Mouse (Mus musculus): Measurements from ENCODE around the gene Mtln. TPM values are rescaled to one million over a fixed set of nuclear protein-coding genes. Genes with fewer than 3 reads are reported as not detected.

Mtln gene
- polyA plus RNA-seq, 1 experiment from 2014 or later = 32.1 TPM

GRCm38 (mm10) chr2:127778451-127778850 lies 13.8 kb downstream of the Mtln start:
- no peaks in the 10 kb centered on the region for H3K27me3 ChIP-seq
- no peaks in the 10 kb centered on the region for H3K9me3 ChIP-seq
- 92% methylated on average over 5 of the region's 5 CpGs for WGBS
- no peak overlapping the region for H3K4me2 ChIP-seq (replicated peaks)
- ATAC-seq = no peak
- H3K4me3 ChIP-seq (replicated peaks) = no peak overlapping the region
- H3K9ac ChIP-seq (replicated peaks) = no peak overlapping the region
- peaks cover 10% of the 10 kb centered on the region for H3K4me1 ChIP-seq (replicated peaks)
- H3K36me3 ChIP-seq = peaks cover 20% of the 10 kb centered on the region; the same call in 1 of the 2 replicates
- H3K27ac ChIP-seq = no peak overlapping the region

- peaks cover 33% of the 10 kb centered on the region for H3K36me3 ChIP-seq
- H3K4me3 ChIP-seq (replicated peaks) = no peak overlapping the region
- peak; percentile 65 for ATAC-seq
- peaks cover 10% of the 10 kb centered on the region for H3K4me1 ChIP-seq (replicated peaks)
- no peak overlapping the region for H3K9ac ChIP-seq (replicated peaks)
- H3K27ac ChIP-seq = peak overlapping the region; percentile 68; the same call in 1 of the 2 replicates
- H3K27me3 ChIP-seq = no peaks in the 10 kb centered on the region
- no peaks in the 10 kb centered on the region for H3K9me3 ChIP-seq
- 57% methylated on average over 3 of the region's 3 CpGs for WGBS
- no peak overlapping the region for H3K4me2 ChIP-seq (replicated peaks)
Observed at GRCm38 (mm10) chr2:127775013-127775412, 17.3 kb downstream of the Mtln start.

GRCm38 (mm10) chr2:127774578-127774941 lies 17.7 kb downstream of the Mtln start:
- Histone ChIP-seq H3K9me3 (no peaks in the 10 kb centered on the region), H3K4me2 (replicated peaks) (peak overlapping the region; percentile 39; the same call in 1 of the 2 replicates), H3K27me3 (no peaks in the 10 kb centered on the region), H3K4me3 (replicated peaks) (no peak overlapping the region), H3K9ac (replicated peaks) (no peak overlapping the region), H3K36me3 (peaks cover 35% of the 10 kb centered on the region), H3K4me1 (replicated peaks) (peaks cover 10% of the 10 kb centered on the region), H3K27ac (peak overlapping the region; percentile 80)
- ATAC-seq = peak; percentile 76
- 0% methylated on average over 1 of the region's 1 CpGs for WGBS

GRCm38 (mm10) chr2:127773938-127774577 lies 18.2 kb downstream of the Mtln start:
- peaks cover 38% of the 10 kb centered on the region for H3K36me3 ChIP-seq
- no peaks in the 10 kb centered on the region for H3K27me3 ChIP-seq
- H3K9ac ChIP-seq (replicated peaks) = 0 out of 2 replicates have a peak overlapping the region, but pooled peaks have one; percentile 21
- peak overlapping the region; percentile 39 for H3K4me2 ChIP-seq (replicated peaks)
- ATAC-seq = peak; percentile 92
- peaks cover 10% of the 10 kb centered on the region for H3K4me1 ChIP-seq (replicated peaks)
- peak overlapping the region; percentile 11; the same call in 1 of the 2 replicates for H3K4me3 ChIP-seq (replicated peaks)
- no peaks in the 10 kb centered on the region for H3K9me3 ChIP-seq
- H3K27ac ChIP-seq = peak overlapping the region; percentile 80
- 22% methylated on average over 15 of the region's 15 CpGs for WGBS

- no peak for ATAC-seq
- H3K36me3 ChIP-seq = peaks cover 59% of the 10 kb centered on the region
- WGBS = 94% methylated on average over 5 of the region's 5 CpGs
- no peak overlapping the region for H3K9ac ChIP-seq (replicated peaks)
- no peaks in the 10 kb centered on the region for H3K27me3 ChIP-seq
- H3K27ac ChIP-seq = no peak overlapping the region
- no peak overlapping the region for H3K4me2 ChIP-seq (replicated peaks)
- H3K4me1 ChIP-seq (replicated peaks) = 0 out of 2 replicates have a peak, but pooled peaks cover 8% of the 10 kb centered on the region
- H3K4me3 ChIP-seq (replicated peaks) = no peak overlapping the region
- H3K9me3 ChIP-seq = no peaks in the 10 kb centered on the region
Observed at GRCm38 (mm10) chr2:127761587-127761986, 30.7 kb downstream of the Mtln start.

- Histone ChIP-seq H3K4me3 (replicated peaks) (no peak overlapping the region), H3K4me2 (replicated peaks) (no peak overlapping the region), H3K4me1 (replicated peaks) (0 out of 2 replicates have a peak, but pooled peaks cover 8% of the 10 kb centered on the region), H3K9me3 (no peaks in the 10 kb centered on the region), H3K27me3 (no peaks in the 10 kb centered on the region), H3K36me3 (peaks cover 64% of the 10 kb centered on the region), H3K27ac (no peak overlapping the region), H3K9ac (replicated peaks) (no peak overlapping the region)
- no peak for ATAC-seq
- 88% methylated on average over 10 of the region's 10 CpGs for WGBS
Observed at GRCm38 (mm10) chr2:127760429-127761000, 31.8 kb downstream of the Mtln start.

- Histone ChIP-seq H3K4me2 (replicated peaks) (no peak overlapping the region), H3K36me3 (peaks cover 60% of the 10 kb centered on the region), H3K9me3 (no peaks in the 10 kb centered on the region), H3K4me1 (replicated peaks) (0 out of 2 replicates have a peak, but pooled peaks cover 8% of the 10 kb centered on the region), H3K27ac (no peak overlapping the region), H3K4me3 (replicated peaks) (no peak overlapping the region), H3K9ac (replicated peaks) (no peak overlapping the region), H3K27me3 (no peaks in the 10 kb centered on the region)
- 93% methylated on average over 6 of the region's 6 CpGs for WGBS
- ATAC-seq = no peak
Observed at GRCm38 (mm10) chr2:127760014-127760413, 32.3 kb downstream of the Mtln start.

GRCm38 (mm10) chr2:127759157-127759880 lies 33.0 kb downstream of the Mtln start:
- Histone ChIP-seq H3K4me2 (replicated peaks) (no peak overlapping the region), H3K4me1 (replicated peaks) (0 out of 2 replicates have a peak, but pooled peaks cover 8% of the 10 kb centered on the region)
- 91% methylated on average over 5 of the region's 5 CpGs for WGBS

GRCm38 (mm10) chr2:127757171-127757570 lies 35.1 kb downstream of the Mtln start:
- 0 out of 2 replicates have a peak overlapping the region, but pooled peaks have one; percentile 3 for H3K9ac ChIP-seq (replicated peaks)
- no peaks in the 10 kb centered on the region for H3K9me3 ChIP-seq
- H3K36me3 ChIP-seq = peaks cover 41% of the 10 kb centered on the region
- peak; percentile 70 for ATAC-seq
- H3K4me3 ChIP-seq (replicated peaks) = no peak overlapping the region
- 45% methylated on average over 8 of the region's 8 CpGs for WGBS
- H3K4me1 ChIP-seq (replicated peaks) = 0 out of 2 replicates have a peak, but pooled peaks cover 8% of the 10 kb centered on the region
- H3K27me3 ChIP-seq = no peaks in the 10 kb centered on the region
- H3K4me2 ChIP-seq (replicated peaks) = no peak overlapping the region
- H3K27ac ChIP-seq = 0 out of 2 replicates have a peak overlapping the region, but pooled peaks have one; percentile 27

More at GRCm38 (mm10) chr2:127759157-127759880, 33.0 kb downstream of the Mtln start:
- Histone ChIP-seq H3K36me3 (peaks cover 53% of the 10 kb centered on the region), H3K9ac (replicated peaks) (no peak overlapping the region), H3K4me3 (replicated peaks) (no peak overlapping the region), H3K27me3 (no peaks in the 10 kb centered on the region), H3K27ac (no peak overlapping the region), H3K9me3 (no peaks in the 10 kb centered on the region)
- ATAC-seq = no peak

- no peak overlapping the region for H3K27ac ChIP-seq
- H3K27me3 ChIP-seq = no peaks in the 10 kb centered on the region
- no peak overlapping the region for H3K4me2 ChIP-seq (replicated peaks)
- no peaks in the 10 kb centered on the region for H3K9me3 ChIP-seq
- H3K4me1 ChIP-seq (replicated peaks) = 0 out of 2 replicates have a peak, but pooled peaks cover 8% of the 10 kb centered on the region
- H3K4me3 ChIP-seq (replicated peaks) = no peak overlapping the region
- H3K9ac ChIP-seq (replicated peaks) = no peak overlapping the region
- peaks cover 17% of the 10 kb centered on the region; the same call in 1 of the 2 replicates for H3K36me3 ChIP-seq
- WGBS = 94% methylated on average over 4 of the region's 4 CpGs
- no peak for ATAC-seq
Observed at GRCm38 (mm10) chr2:127754113-127754512, 38.2 kb downstream of the Mtln start.

- Histone ChIP-seq H3K9ac (replicated peaks) (no peak overlapping the region), H3K9me3 (no peaks in the 10 kb centered on the region), H3K4me1 (replicated peaks) (0 out of 2 replicates have a peak, but pooled peaks cover 2% of the 10 kb centered on the region), H3K4me2 (replicated peaks) (no peak overlapping the region), H3K27me3 (no peaks in the 10 kb centered on the region), H3K36me3 (peaks cover 13% of the 10 kb centered on the region), H3K27ac (no peak overlapping the region), H3K4me3 (replicated peaks) (no peak overlapping the region)
- WGBS = 69% methylated on average over 11 of the region's 11 CpGs
- ATAC-seq = no peak
Observed at GRCm38 (mm10) chr2:127751849-127752610, 40.3 kb downstream of the Mtln start.

Measured in midbrain, embryonic 13.5 days (tissue).